Mouse (Mus musculus) liver, embryonic 12.5 days (tissue): ENCODE measurements around the gene Gramd1b. TPM values are rescaled to one million over a fixed set of nuclear protein-coding genes. Genes with fewer than 3 reads are reported as not detected.

ENCODE experiments used
- ATAC-seq: fragments of 200-750 bp; cut with Nextera tagmentation; 2 replicates; pipeline ENCODE4 v1.8.0; 2017; ENCODE audit warnings: moderate number of reproducible peaks, mild to moderate bottlenecking, moderate library complexity
- H3K27ac ChIP-seq: fragments of 300-500 bp; sonication (generic); 2 replicates; pipeline ENCODE4 v1.5.1; 2016; ENCODE audit warnings: mild to moderate bottlenecking
- H3K27me3 ChIP-seq: fragments of 300-500 bp; sonication (generic); replicated peaks from 2 replicates; pipeline ENCODE4 v1.6.1; 2016; ENCODE audit warnings: mild to moderate bottlenecking, moderate library complexity
- H3K36me3 ChIP-seq: fragments of 300-500 bp; sonication (generic); 2 replicates; pipeline ENCODE4 v1.6.1; 2016; ENCODE audit warnings: mild to moderate bottlenecking, moderate library complexity
- H3K4me1 ChIP-seq: fragments of 300-500 bp; sonication (generic); 2 replicates; pipeline ENCODE4 v1.6.1; 2016
- H3K4me2 ChIP-seq: fragments of 300-500 bp; sonication (generic); 2 replicates; pipeline ENCODE4 v1.6.1; 2016; ENCODE audit warnings: mild to moderate bottlenecking, moderate library complexity
- H3K4me3 ChIP-seq: fragments of 300-500 bp; sonication (generic); 2 replicates; pipeline ENCODE4 v1.5.1; 2016; ENCODE audit warnings: mild to moderate bottlenecking, moderate library complexity
- H3K9ac ChIP-seq: fragments of 300-500 bp; sonication (generic); 2 replicates; pipeline ENCODE4 v1.6.1; 2016; ENCODE audit warnings: mild to moderate bottlenecking, moderate library complexity
- H3K9me3 ChIP-seq: fragments of 300-500 bp; sonication (generic); replicated peaks from 2 replicates; pipeline ENCODE4 v1.6.1; 2016; ENCODE audit warnings: mild to moderate bottlenecking, moderate library complexity
- WGBS: fragments of 180-500 bp; shearing (Covaris S2); methylation state at CpG from one replicate; pipeline ENCODE4 v1.1.7; 2016; ENCODE audit not compliant: insufficient replicate concordance; 5-methylcytosine and 5-hydroxymethylcytosine counted together
- polyA plus RNA-seq: library from polyadenylated mRNA; unstranded; fragments of >200 nt; fragmentation: Nextera tagmentation; extraction: Ambion mirVana; gene quantifications from 2 replicates; pipeline ENCODE4 v1.2.1, GENCODE M21; 2016

Gramd1b gene
- polyA plus RNA-seq, 1 experiment from 2014 or later, result 1.7 TPM

DNA sequence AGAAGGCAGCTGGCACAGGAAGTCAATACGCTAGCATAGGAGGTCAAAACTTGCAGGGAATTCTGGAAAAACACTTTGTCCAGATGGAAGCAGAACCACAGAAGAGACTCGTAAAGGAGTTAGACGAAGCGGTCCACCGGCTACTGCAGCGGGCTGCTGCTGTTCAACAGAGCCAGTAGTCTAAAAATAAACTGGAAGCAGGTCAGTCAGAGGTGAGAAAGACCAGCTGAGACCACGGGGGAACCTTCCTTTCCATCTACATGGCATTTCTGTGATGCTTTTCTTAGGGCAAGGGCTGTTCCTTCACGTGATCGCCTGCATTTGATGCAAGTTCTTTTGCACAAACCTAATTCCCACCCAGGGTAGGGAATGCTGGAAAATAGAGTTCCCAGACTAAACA, 285.7 kb downstream of the Gramd1b start:
- no peak overlapping the region for H3K27ac ChIP-seq

More for the DNA sequence above, 285.7 kb downstream of the Gramd1b start:
- Histone ChIP-seq H3K4me2 (no peak overlapping the region), H3K27me3 (peaks cover 11% of the 10 kb centered on the region), H3K9ac (no peak overlapping the region), H3K4me3 (no peak overlapping the region), H3K9me3 (no peaks in the 10 kb centered on the region), H3K4me1 (peaks cover 5% of the 10 kb centered on the region; the same call in 1 of the 2 replicates), H3K36me3 (no peaks in the 10 kb centered on the region)
- 70% methylated on average over 9 of the region's 9 CpGs for WGBS
- ATAC-seq, result no peak

Other genes starting within 250 kb of the Gramd1b start
- gene Gm21915, start 139.2 kb upstream of the Gramd1b start, polyA plus RNA-seq, result not detected in 2 replicates
- 3.3 and 4.1 TPM in 2 replicates for gene Clmp, start 154.6 kb upstream of the Gramd1b start, polyA plus RNA-seq